Mouse (Mus musculus) forebrain, embryonic 16.5 days (tissue): ENCODE measurements around the gene Net1. TPM values are rescaled to one million over a fixed set of nuclear protein-coding genes. Genes with fewer than 3 reads are reported as not detected.

Source experiments
- ATAC-seq: fragments of 200-750 bp; cut with Nextera tagmentation; 2 replicates; pipeline ENCODE4 v1.8.0; 2017; ENCODE audit warnings: mild to moderate bottlenecking, moderate library complexity
- H3K27ac ChIP-seq: fragments of 300-500 bp; sonication (generic); 2 replicates; pipeline ENCODE4 v1.5.1; 2014; ENCODE audit warnings: low read length, control low read depth
- H3K27me3 ChIP-seq: fragments of 300-500 bp; sonication (generic); replicated peaks from 2 replicates; pipeline ENCODE4 v1.6.1; 2014; ENCODE audit warnings: low read length; ENCODE audit not compliant: control insufficient read depth, insufficient read depth
- H3K36me3 ChIP-seq: fragments of 300-500 bp; sonication (generic); 2 replicates; pipeline ENCODE4 v1.6.1; 2014; ENCODE audit not compliant: control insufficient read depth, insufficient read depth
- H3K4me1 ChIP-seq: fragments of 300-500 bp; sonication (generic); replicated peaks from 2 replicates; pipeline ENCODE4 v1.6.1; 2014; ENCODE audit warnings: low read length; ENCODE audit not compliant: control insufficient read depth, insufficient read depth
- H3K4me2 ChIP-seq: fragments of 300-500 bp; sonication (generic); 2 replicates; pipeline ENCODE4 v1.6.1; 2014; ENCODE audit warnings: mild to moderate bottlenecking, low read length, control low read depth
- H3K4me3 ChIP-seq: fragments of 300-500 bp; sonication (generic); replicated peaks from 2 replicates; pipeline ENCODE4 v1.5.1; 2014; ENCODE audit warnings: mild to moderate bottlenecking, low read length, control low read depth
- H3K9ac ChIP-seq: fragments of 300-500 bp; sonication (generic); replicated peaks from 2 replicates; pipeline ENCODE4 v1.6.1; 2014; ENCODE audit warnings: low read depth, low read length, control low read depth
- H3K9me3 ChIP-seq: fragments of 300-500 bp; sonication (generic); 2 replicates; pipeline ENCODE4 v1.6.1; 2016; ENCODE audit warnings: low read length; ENCODE audit not compliant: control insufficient read depth
- WGBS: fragments of 180-500 bp; shearing (Covaris S2); extraction: QIAGEN DNeasy Blood & Tissue Kit; methylation state at CpG from one replicate; pipeline ENCODE4 v1.1.7; 2014; 5-methylcytosine and 5-hydroxymethylcytosine counted together
- polyA plus RNA-seq: library from polyadenylated mRNA; unstranded; fragments of >200 nt; fragmentation: Nextera tagmentation; extraction: Ambion mirVana; gene quantifications from 2 replicates; pipeline ENCODE4 v1.2.1, GENCODE M21; 2015

The Net1 gene
- polyA plus RNA-seq, 1 experiment from 2014 or later: 14.2 TPM

DNA sequence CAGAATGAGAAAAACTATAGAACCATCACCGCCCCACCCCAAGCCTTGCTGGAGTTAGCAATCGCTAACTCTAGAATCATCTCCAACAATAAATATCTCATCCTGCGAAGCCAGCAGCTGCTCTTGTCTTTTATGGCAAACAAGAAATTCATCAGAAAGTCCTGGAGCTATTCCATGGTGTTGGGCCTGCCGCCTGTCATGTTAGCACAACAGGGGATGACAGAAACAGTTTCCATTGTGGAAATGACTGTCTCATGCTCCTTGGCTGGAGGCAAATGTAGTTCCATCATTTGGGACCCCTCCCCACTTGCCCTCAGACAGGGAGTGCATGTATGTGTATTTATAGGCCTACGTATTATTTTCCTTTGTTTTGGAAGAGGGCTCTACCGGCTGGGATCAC lies 41.6 kb downstream of the Net1 start:
- ATAC-seq: no peak
- 79% methylated on average over 6 of the region's 6 CpGs for WGBS
- no peaks in the 10 kb centered on the region for H3K4me1 ChIP-seq
- H3K9me3 ChIP-seq: no peaks in the 10 kb centered on the region
- H3K4me3 ChIP-seq: no peak overlapping the region
- no peak overlapping the region for H3K4me2 ChIP-seq
- no peaks in the 10 kb centered on the region for H3K27me3 ChIP-seq
- H3K36me3 ChIP-seq: no peaks in the 10 kb centered on the region
- no peak overlapping the region for H3K27ac ChIP-seq
- no peak overlapping the region for H3K9ac ChIP-seq

DNA sequence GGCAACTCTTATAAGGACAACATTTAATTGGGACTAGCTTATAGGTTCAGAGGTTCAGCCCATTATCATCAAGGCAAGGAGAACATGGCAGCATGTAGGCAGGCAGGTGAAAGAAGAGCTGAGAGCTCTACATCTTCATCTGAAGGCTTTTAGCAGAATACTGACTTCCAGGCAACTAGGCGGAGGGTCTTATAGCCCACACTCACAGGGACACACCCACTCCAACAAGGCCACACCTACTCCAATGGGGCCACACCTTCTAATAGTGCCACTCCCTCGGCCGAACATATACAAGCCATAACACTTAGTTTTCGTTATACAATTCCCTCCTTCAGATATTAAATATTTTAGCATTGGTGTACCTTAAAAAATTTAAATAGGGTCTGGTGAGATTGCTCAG lies 45.2 kb downstream of the Net1 start:
- Histone ChIP-seq H3K9ac (no peak overlapping the region), H3K4me3 (no peak overlapping the region), H3K36me3 (no peaks in the 10 kb centered on the region), H3K27me3 (no peaks in the 10 kb centered on the region), H3K9me3 (no peaks in the 10 kb centered on the region), H3K27ac (no peak overlapping the region), H3K4me2 (no peak overlapping the region), H3K4me1 (no peaks in the 10 kb centered on the region)
- WGBS: 91% methylated on average over 4 of the region's 4 CpGs
- no peak for ATAC-seq

DNA sequence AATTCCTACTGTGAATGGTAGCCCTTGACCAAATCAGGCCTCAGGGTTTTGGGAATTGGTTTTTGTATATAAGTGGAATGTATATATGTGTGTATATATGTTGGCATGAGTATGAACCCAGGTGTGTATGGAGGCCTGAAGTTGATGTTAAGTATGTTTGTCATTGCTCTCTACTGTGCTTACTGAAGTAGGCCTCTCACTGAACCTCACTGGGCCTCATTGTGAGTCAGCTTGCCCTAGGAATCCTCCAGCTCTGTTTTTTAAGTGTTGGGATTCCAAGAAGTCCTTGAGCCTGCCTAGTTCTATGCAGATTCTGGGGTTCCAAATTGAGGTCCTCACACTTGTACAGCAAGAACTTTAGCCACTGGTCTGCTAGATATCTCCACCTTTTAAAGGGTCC lies 48.1 kb downstream of the Net1 start:
- Histone ChIP-seq H3K9ac (no peak overlapping the region), H3K4me1 (no peaks in the 10 kb centered on the region), H3K4me2 (no peak overlapping the region), H3K4me3 (no peak overlapping the region), H3K27me3 (no peaks in the 10 kb centered on the region), H3K36me3 (no peaks in the 10 kb centered on the region), H3K27ac (no peak overlapping the region), H3K9me3 (no peaks in the 10 kb centered on the region)
- no peak for ATAC-seq

DNA sequence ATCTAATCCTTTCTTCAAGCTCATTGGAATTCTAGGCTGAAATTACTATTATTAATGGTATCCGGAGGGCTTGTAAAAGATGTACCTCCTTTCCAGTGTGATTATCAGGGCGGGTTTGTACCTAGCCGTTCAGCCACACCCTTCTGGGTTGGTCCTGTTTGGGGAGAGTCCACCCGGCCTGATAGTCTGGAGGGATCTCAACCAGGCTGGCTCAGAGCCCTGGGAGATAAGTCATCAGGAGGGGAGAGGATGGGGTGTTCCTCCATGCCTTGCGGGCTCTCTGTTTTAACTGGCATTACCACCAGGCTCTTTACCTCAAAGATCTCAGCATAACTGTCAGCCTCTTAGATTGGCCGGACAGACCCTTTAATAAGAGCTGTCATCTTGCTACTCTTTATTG lies 50.9 kb downstream of the Net1 start:
- no peak overlapping the region for H3K4me2 ChIP-seq
- H3K4me1 ChIP-seq: no peaks in the 10 kb centered on the region
- no peak overlapping the region for H3K9ac ChIP-seq
- H3K27me3 ChIP-seq: no peaks in the 10 kb centered on the region
- no peak overlapping the region for H3K27ac ChIP-seq
- H3K4me3 ChIP-seq: no peak overlapping the region
- H3K9me3 ChIP-seq: no peaks in the 10 kb centered on the region
- 83% methylated on average over 6 of the region's 6 CpGs for WGBS
- no peaks in the 10 kb centered on the region for H3K36me3 ChIP-seq
- no peak for ATAC-seq

DNA sequence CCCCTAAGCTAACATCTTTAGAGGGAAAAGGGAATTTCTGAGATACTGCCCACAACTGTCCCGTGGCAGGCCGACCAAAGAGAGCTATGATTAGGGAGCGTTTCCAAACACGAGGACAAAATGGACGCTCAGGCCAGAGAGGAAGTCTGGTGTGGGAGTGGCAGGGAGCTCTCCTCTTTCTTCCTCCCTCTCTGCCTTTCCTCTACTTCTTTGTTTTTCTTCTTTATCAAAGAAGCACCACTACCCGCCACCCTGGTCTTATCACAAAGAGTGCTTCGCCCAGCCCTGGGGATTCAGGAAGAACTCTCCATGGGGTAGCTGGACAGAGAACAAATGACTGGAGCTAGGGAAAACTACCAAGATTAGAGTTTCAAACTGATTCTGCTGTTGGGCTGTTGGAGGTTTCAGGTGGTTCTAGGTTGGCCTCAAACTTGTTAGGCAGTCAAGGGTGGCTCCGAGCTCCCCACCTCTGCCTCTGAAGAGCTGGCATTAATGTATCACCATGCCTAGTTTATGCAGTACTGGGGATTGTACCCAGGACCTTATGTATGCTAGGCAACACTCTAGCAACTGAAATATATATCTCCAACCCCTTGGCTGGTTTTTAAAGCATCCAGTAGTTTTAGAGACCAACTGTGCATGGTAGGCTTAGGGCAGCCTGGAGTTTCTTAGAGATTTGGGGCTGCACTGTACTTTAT lies 51.5 kb downstream of the Net1 start:
- no peaks in the 10 kb centered on the region for H3K36me3 ChIP-seq
- H3K27me3 ChIP-seq: no peaks in the 10 kb centered on the region
- H3K9me3 ChIP-seq: no peaks in the 10 kb centered on the region
- no peak overlapping the region for H3K4me2 ChIP-seq
- H3K4me1 ChIP-seq: no peaks in the 10 kb centered on the region
- no peak overlapping the region for H3K9ac ChIP-seq
- WGBS: 81% methylated on average over 8 of the region's 8 CpGs
- ATAC-seq: no peak
- no peak overlapping the region for H3K4me3 ChIP-seq
- no peak overlapping the region for H3K27ac ChIP-seq

DNA sequence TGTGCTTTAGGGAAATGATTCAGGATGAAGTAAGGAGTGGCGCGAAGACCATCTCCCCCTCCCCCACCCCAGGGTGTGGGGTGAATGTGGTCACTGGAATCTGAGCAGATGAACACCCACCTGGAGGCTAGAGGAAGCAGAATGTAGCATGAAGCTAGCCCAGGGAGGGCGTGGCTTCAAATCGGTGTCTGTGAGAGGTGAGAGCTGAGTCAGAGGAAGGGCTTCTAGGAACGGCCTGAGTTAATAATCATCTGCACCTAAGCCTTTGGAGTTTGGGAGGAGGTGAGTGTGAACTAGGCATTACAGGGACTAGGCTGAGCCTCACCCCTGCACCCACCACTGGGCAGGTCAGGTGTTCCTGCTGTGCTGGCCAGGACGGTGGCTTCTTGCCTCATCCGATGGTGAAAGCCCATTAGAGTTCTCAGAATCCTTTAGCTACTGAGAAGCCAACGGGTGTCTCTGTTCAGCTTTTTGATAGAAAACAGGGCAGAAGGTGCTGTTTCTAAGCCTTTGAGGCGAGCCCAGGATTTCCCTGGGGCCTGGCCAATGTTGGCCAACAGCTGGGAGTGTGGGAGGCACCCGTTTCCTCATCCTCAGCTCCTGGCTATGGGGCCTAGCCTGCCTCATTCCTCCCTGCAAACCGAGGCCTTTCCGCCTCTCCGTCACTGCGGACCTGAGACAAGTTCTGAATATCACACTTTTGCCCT lies 52.2 kb downstream of the Net1 start:
- H3K27ac ChIP-seq: no peak overlapping the region

DNA sequence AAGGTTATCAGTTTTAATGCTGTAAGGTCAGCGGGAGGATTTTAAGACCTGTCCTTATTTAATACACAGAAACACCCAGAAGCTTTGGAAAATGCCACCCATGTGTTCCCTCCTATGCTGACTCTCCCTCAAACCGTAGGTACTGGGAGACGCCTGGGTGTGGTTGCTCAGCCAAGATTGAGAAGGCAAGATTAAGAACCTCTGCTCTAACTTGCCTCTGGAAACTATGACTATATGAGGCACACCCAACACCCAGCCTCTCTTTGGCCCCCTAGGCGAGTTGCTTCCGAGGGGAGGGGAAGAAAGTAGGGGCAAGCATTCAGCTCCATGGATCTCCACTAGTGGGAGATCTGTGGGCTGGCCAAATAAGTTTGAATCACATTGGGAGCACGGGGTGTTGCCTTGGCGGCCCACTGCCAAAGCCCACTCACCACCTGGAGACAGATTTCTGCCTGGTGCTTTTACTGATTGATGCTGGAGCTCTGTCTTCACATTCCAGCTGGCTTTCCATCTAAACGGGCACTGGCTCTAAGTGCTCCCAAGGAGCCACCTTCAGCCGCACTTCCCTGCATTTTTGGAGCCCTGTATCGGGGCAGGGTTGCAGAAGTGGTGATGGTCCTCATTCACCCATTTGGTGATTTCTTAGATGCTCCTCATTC lies 55.0 kb downstream of the Net1 start:
- no peak for ATAC-seq
- no peaks in the 10 kb centered on the region for H3K36me3 ChIP-seq
- WGBS: 95% methylated on average over 10 of the region's 10 CpGs
- no peak overlapping the region for H3K9ac ChIP-seq
- no peaks in the 10 kb centered on the region for H3K27me3 ChIP-seq
- no peaks in the 10 kb centered on the region for H3K9me3 ChIP-seq
- no peak overlapping the region for H3K4me3 ChIP-seq
- H3K4me2 ChIP-seq: no peak overlapping the region
- no peaks in the 10 kb centered on the region for H3K4me1 ChIP-seq
- H3K27ac ChIP-seq: no peak overlapping the region

More for the DNA sequence above, 52.2 kb downstream of the Net1 start:
- Histone ChIP-seq H3K9ac (no peak overlapping the region), H3K4me1 (no peaks in the 10 kb centered on the region), H3K9me3 (no peaks in the 10 kb centered on the region), H3K4me3 (no peak overlapping the region), H3K4me2 (no peak overlapping the region), H3K36me3 (no peaks in the 10 kb centered on the region), H3K27me3 (no peaks in the 10 kb centered on the region)
- ATAC-seq: no peak
- WGBS: 86% methylated on average over 14 of the region's 14 CpGs

DNA sequence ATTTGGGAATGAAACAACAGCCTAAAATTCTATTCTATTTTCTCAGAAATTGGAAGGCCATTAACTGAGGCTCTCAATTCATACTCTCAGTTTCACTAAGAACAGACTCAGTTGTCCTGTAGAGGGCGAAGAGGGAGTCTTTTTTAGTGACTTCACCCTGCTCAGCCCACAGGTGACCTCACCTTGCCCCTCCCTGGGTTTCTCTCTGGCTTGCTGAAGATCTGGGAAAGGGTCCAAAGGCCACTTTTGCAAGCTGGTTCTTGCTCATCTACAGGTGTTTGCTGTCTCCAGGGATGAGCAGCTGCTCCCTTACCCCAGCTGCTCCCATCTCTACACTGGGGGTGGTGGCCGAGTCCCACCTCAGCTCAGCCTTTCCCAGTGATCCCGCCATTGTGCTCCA lies 55.7 kb downstream of the Net1 start:
- no peak for ATAC-seq

DNA sequence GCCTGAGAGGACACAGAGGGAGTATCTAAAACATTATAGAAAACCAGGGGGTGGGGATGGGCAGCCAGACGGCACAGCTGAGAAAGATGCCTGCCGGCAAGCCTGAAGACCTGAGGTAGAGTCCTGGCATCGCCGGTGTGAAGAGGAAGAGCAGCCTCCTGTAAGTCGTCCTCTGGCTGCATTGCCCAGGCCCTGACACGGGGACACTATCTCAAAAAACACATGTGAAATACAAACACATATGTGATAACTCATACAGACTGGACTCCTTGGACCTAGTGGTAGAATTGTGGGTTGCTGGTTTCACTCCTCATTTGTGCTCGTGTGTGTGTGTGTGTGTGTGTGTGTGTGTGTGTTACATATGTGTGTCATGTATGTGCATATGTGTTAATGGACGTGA lies 56.8 kb downstream of the Net1 start:
- no peaks in the 10 kb centered on the region for H3K9me3 ChIP-seq
- no peaks in the 10 kb centered on the region for H3K4me1 ChIP-seq
- H3K4me3 ChIP-seq: no peak overlapping the region
- no peak overlapping the region for H3K27ac ChIP-seq
- H3K27me3 ChIP-seq: no peaks in the 10 kb centered on the region
- no peaks in the 10 kb centered on the region for H3K36me3 ChIP-seq
- H3K9ac ChIP-seq: no peak overlapping the region
- H3K4me2 ChIP-seq: no peak overlapping the region
- ATAC-seq: no peak
- WGBS: 94% methylated on average over 8 of the region's 8 CpGs

More for the DNA sequence above, 55.7 kb downstream of the Net1 start:
- Histone ChIP-seq H3K4me3 (no peak overlapping the region), H3K27me3 (no peaks in the 10 kb centered on the region), H3K27ac (no peak overlapping the region), H3K9me3 (no peaks in the 10 kb centered on the region), H3K4me1 (no peaks in the 10 kb centered on the region), H3K4me2 (no peak overlapping the region), H3K36me3 (no peaks in the 10 kb centered on the region), H3K9ac (no peak overlapping the region)
- 87% methylated on average over 3 of the region's 3 CpGs for WGBS
